Mouse (Mus musculus): ENCODE data around the gene Zfp965.
"Not testable (repeated sequence)": the region's sequence is repeated elsewhere in the genome, so short reads cannot be mapped to it uniquely, and the experiment has no call there.

The Zfp965 gene

GRCm38 (mm10) chr2:175469685-175470084, at the start of gene Zfp965:
TSS of gene Zfp965 (plus strand) at chr2:175469985.
- in situ Hi-C loops (cut with MboI, MseI): not testable (repeated sequence)

- in situ Hi-C loops (cut with MboI, MseI): not testable (repeated sequence)
These were observed 34.1 kb upstream of the Zfp965 start, which contains the start of gene Gm4724 for GRCm38 (mm10) chr2:175435707-175436106. TSS of gene Gm4724 (minus strand) at chr2:175435807.
